Mouse (Mus musculus) hindbrain, embryonic 16.5 days (tissue): ENCODE results near the gene Spag8. TPM values are rescaled to one million over a fixed set of nuclear protein-coding genes. Genes with fewer than 3 reads are reported as not detected.

ENCODE experiments used
- ATAC-seq: fragments of 200-750 bp; cut with Nextera tagmentation; 2 replicates; pipeline ENCODE4 v1.8.0; 2017; ENCODE audit warnings: moderate TSS enrichment, moderate library complexity
- H3K27ac ChIP-seq: fragments of 300-500 bp; sonication (generic); 2 replicates; pipeline ENCODE4 v1.5.1; 2014; ENCODE audit warnings: low read depth, mild to moderate bottlenecking, control low read depth, low read length, moderate library complexity
- H3K27me3 ChIP-seq: fragments of 300-500 bp; sonication (generic); replicated peaks from 2 replicates; pipeline ENCODE4 v1.6.1; 2014; ENCODE audit warnings: low read length; ENCODE audit not compliant: control insufficient read depth, insufficient read depth
- H3K36me3 ChIP-seq: fragments of 300-500 bp; sonication (generic); 2 replicates; pipeline ENCODE4 v1.6.1; 2014; ENCODE audit warnings: mild to moderate bottlenecking, low read length, moderate library complexity, mixed read lengths; ENCODE audit not compliant: control insufficient read depth, insufficient read depth
- H3K4me1 ChIP-seq: fragments of 300-500 bp; sonication (generic); 2 replicates; pipeline ENCODE4 v1.6.1; 2014; ENCODE audit warnings: low read depth, low read length; ENCODE audit not compliant: control insufficient read depth, insufficient read depth
- H3K4me2 ChIP-seq: fragments of 300-500 bp; sonication (generic); 2 replicates; pipeline ENCODE4 v1.6.1; 2014; ENCODE audit warnings: mild to moderate bottlenecking, low read length, control low read depth, moderate library complexity
- H3K4me3 ChIP-seq: fragments of 300-500 bp; sonication (generic); 2 replicates; pipeline ENCODE4 v1.5.1; 2014; ENCODE audit warnings: mild to moderate bottlenecking, low read length, control low read depth, moderate library complexity
- H3K9ac ChIP-seq: fragments of 300-500 bp; sonication (generic); 2 replicates; pipeline ENCODE4 v1.6.1; 2014; ENCODE audit warnings: low read depth, mild to moderate bottlenecking, control low read depth, low read length, moderate library complexity
- H3K9me3 ChIP-seq: fragments of 300-500 bp; sonication (generic); 2 replicates; pipeline ENCODE4 v1.6.1; 2014; ENCODE audit warnings: mild to moderate bottlenecking, low read length, moderate library complexity; ENCODE audit not compliant: control insufficient read depth
- WGBS: fragments of 180-500 bp; shearing (Covaris S2); extraction: QIAGEN DNeasy Blood & Tissue Kit; methylation state at CpG from one replicate; pipeline ENCODE4 v1.1.7; 2014; 5-methylcytosine and 5-hydroxymethylcytosine counted together
- microRNA-seq: library from miRNA; unstranded; fragments of <30 nt; microRNA quantifications from one replicate; pipeline ENCODE4, GENCODE M21; 2017
- polyA plus RNA-seq: library from polyadenylated mRNA; unstranded; fragments of >200 nt; fragmentation: Nextera tagmentation; extraction: Ambion mirVana; gene quantifications from 2 replicates; pipeline ENCODE4 v1.2.1, GENCODE M21; 2015

Spag8 gene
- polyA plus RNA-seq, 1 experiment from 2014 or later: 9.3 TPM

GRCm38 (mm10) chr4:43629106-43629817, 24.1 kb downstream of the Spag8 start:
- Histone ChIP-seq H3K27ac (no peak overlapping the region), H3K36me3 (no peaks in the 10 kb centered on the region), H3K4me2 (peak overlapping the region; percentile 33), H3K9ac (no peak overlapping the region), H3K27me3 (no peaks in the 10 kb centered on the region), H3K4me3 (no peak overlapping the region), H3K9me3 (no peaks in the 10 kb centered on the region; the same call in 1 of the 2 replicates), H3K4me1 (peaks cover 28% of the 10 kb centered on the region)
- peak; percentile 24; the same call in 1 of the 2 replicates for ATAC-seq
- WGBS: 42% methylated on average over 20 of the region's 20 CpGs

GRCm38 (mm10) chr4:43620146-43620778, 33.1 kb downstream of the Spag8 start:
- Histone ChIP-seq H3K4me3 (no peak overlapping the region), H3K27me3 (no peaks in the 10 kb centered on the region), H3K9ac (no peak overlapping the region), H3K36me3 (no peaks in the 10 kb centered on the region), H3K4me2 (no peak overlapping the region), H3K4me1 (no peaks in the 10 kb centered on the region), H3K9me3 (no peaks in the 10 kb centered on the region; the same call in 1 of the 2 replicates), H3K27ac (no peak overlapping the region)
- no peak for ATAC-seq
- 89% methylated on average over 4 of the region's 4 CpGs for WGBS

GRCm38 (mm10) chr4:43613060-43613730, 40.2 kb downstream of the Spag8 start:
- Histone ChIP-seq H3K9ac (no peak overlapping the region), H3K4me3 (no peak overlapping the region), H3K27ac (no peak overlapping the region), H3K36me3 (no peaks in the 10 kb centered on the region), H3K4me2 (no peak overlapping the region), H3K9me3 (no peaks in the 10 kb centered on the region), H3K27me3 (no peaks in the 10 kb centered on the region), H3K4me1 (no peaks in the 10 kb centered on the region)
- 61% methylated on average over 3 of the region's 3 CpGs for WGBS
- ATAC-seq: no peak

- H3K27me3 ChIP-seq: no peaks in the 10 kb centered on the region
- ATAC-seq: no peak
- WGBS: 79% methylated on average over 10 of the region's 10 CpGs
- no peak overlapping the region for H3K4me2 ChIP-seq
- H3K9ac ChIP-seq: no peak overlapping the region
- no peaks in the 10 kb centered on the region for H3K9me3 ChIP-seq
- no peak overlapping the region for H3K27ac ChIP-seq
- no peak overlapping the region for H3K4me3 ChIP-seq
- no peaks in the 10 kb centered on the region for H3K36me3 ChIP-seq
- no peaks in the 10 kb centered on the region for H3K4me1 ChIP-seq
Measured at GRCm38 (mm10) chr4:43612534-43612933, 40.9 kb downstream of the Spag8 start.

GRCm38 (mm10) chr4:43604751-43605685, 48.4 kb downstream of the Spag8 start:
- H3K36me3 ChIP-seq: no peaks in the 10 kb centered on the region
- H3K4me3 ChIP-seq: no peak overlapping the region
- no peaks in the 10 kb centered on the region for H3K9me3 ChIP-seq
- H3K9ac ChIP-seq: no peak overlapping the region
- no peak overlapping the region for H3K4me2 ChIP-seq
- H3K27ac ChIP-seq: no peak overlapping the region
- no peaks in the 10 kb centered on the region for H3K27me3 ChIP-seq
- H3K4me1 ChIP-seq: no peaks in the 10 kb centered on the region
- 83% methylated on average over 9 of the region's 9 CpGs for WGBS
- ATAC-seq: no peak

- Histone ChIP-seq H3K36me3 (no peaks in the 10 kb centered on the region), H3K27me3 (no peaks in the 10 kb centered on the region), H3K4me2 (no peak overlapping the region), H3K4me3 (no peak overlapping the region), H3K27ac (no peak overlapping the region), H3K9ac (no peak overlapping the region), H3K9me3 (no peaks in the 10 kb centered on the region), H3K4me1 (no peaks in the 10 kb centered on the region)
- no peak for ATAC-seq
- 80% methylated on average over 3 of the region's 3 CpGs for WGBS
Measured at GRCm38 (mm10) chr4:43604099-43604498, 49.3 kb downstream of the Spag8 start.

Small RNA genes within 50 kb of the gene (microRNA-seq; reads per million reads assigned to microRNA genes)
- not detected for gene Gm25262

Other genes starting within 250 kb of the Spag8 start
- gene Fam166b, start 224.5 kb downstream of the Spag8 start, polyA plus RNA-seq: 1.1 and 1.4 TPM in 2 replicates
- gene Tesk1, start 211.7 kb downstream of the Spag8 start, polyA plus RNA-seq: 8.9 and 9.2 TPM in 2 replicates
- gene Cd72, start 199.0 kb downstream of the Spag8 start, polyA plus RNA-seq: 5.1 and 5.3 TPM in 2 replicates
- not detected in 2 replicates for gene Sit1, start 169.9 kb downstream of the Spag8 start, polyA plus RNA-seq
- 83.6 and 99.8 TPM in 2 replicates for gene Ccdc107, start 160.7 kb downstream of the Spag8 start, polyA plus RNA-seq
- gene Arhgef39, start 153.9 kb downstream of the Spag8 start, polyA plus RNA-seq: 8.2 and 10.7 TPM in 2 replicates
- gene Car9, start 146.6 kb downstream of the Spag8 start, polyA plus RNA-seq: 0.23 and 0.47 TPM in 2 replicates
- 10.6 and 41.1 TPM in 2 replicates for gene Tpm2, start 129.8 kb downstream of the Spag8 start, polyA plus RNA-seq
- 90.8 and 94.1 TPM in 2 replicates for gene Creb3, start 91.3 kb downstream of the Spag8 start, polyA plus RNA-seq
- 56.2 and 61.1 TPM in 2 replicates for gene Tln1, start 90.9 kb downstream of the Spag8 start, polyA plus RNA-seq
- gene Rgp1, start 74.9 kb downstream of the Spag8 start, polyA plus RNA-seq: 17.8 and 23.5 TPM in 2 replicates
- 54.0 and 59.3 TPM in 2 replicates for gene Gba2, start 74.7 kb downstream of the Spag8 start, polyA plus RNA-seq
- gene Msmp, start 69.1 kb downstream of the Spag8 start, polyA plus RNA-seq: 0.71 and 0.94 TPM in 2 replicates
- 10.8 and 12.6 TPM in 2 replicates for gene Npr2, start 21.7 kb downstream of the Spag8 start, polyA plus RNA-seq
- 68.7 and 77.8 TPM in 2 replicates for gene Hint2, start 2.9 kb upstream of the Spag8 start, polyA plus RNA-seq
- gene Tmem8b, start 15.4 kb upstream of the Spag8 start, polyA plus RNA-seq: 12.0 and 13.9 TPM in 2 replicates
- gene Fam221b, start 15.6 kb upstream of the Spag8 start, polyA plus RNA-seq: 1.5 and 2.0 TPM in 2 replicates
- gene Olfr70, start 47.2 kb upstream of the Spag8 start, polyA plus RNA-seq: 0.06 TPM in 1 of 2 replicates, not detected in the other
- 0.11 TPM in 1 of 2 replicates, not detected in the other for gene Olfr71, start 56.7 kb upstream of the Spag8 start, polyA plus RNA-seq
- 0.49 and 0.75 TPM in 2 replicates for gene Hrct1, start 73.6 kb upstream of the Spag8 start, polyA plus RNA-seq
- 0.04 TPM in 1 of 2 replicates, not detected in the other for gene Spaar, start 76.4 kb upstream of the Spag8 start, polyA plus RNA-seq
- gene Olfr159, start 117.4 kb upstream of the Spag8 start, polyA plus RNA-seq: not detected in 2 replicates
- gene Olfr156, start 170.3 kb upstream of the Spag8 start, polyA plus RNA-seq: not detected in 2 replicates
- not detected in 2 replicates for gene Olfr157, start 186.6 kb upstream of the Spag8 start, polyA plus RNA-seq
- gene Olfr155, start 198.0 kb upstream of the Spag8 start, polyA plus RNA-seq: not detected in 2 replicates
- 4.9 and 5.4 TPM in 2 replicates for gene Reck, start 221.9 kb upstream of the Spag8 start, polyA plus RNA-seq